In the genomic region with DNA sequence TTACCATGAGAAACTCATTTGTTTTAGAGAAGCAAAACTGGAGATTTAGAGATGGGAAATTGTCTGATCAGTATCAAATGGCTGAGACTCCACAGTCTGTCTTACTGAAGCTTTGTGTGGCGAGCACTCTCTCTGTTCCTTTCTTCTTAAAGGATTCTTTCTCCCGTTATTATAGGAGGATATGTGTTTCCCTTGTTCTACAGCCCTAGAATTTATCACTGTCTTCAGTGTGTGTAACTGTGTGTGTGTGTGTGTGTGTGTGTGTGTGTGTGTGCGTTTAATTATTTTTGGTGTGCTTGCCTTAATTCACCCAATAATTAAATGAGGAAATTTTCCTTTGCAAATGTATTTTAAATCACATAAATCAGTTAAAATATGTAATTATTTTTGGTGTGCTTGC, we compare ENCODE assay signal across 29 mouse cellular contexts. TPM values are rescaled to one million over a fixed set of nuclear protein-coding genes. Genes with fewer than 3 reads are reported as not detected.
A peak's percentile ranks its signal among the peaks of the same experiment; 100 is the strongest.
DNase-seq lines count a peak whose midpoint lies in the region; ATAC-seq and TF ChIP-seq lines count a peak whose summit lies in the region.
"Had no signal": no experiment of that assay in that cellular context is flagged by ENCODE, and none has a peak within 500 bp of the region (broad histone marks: within the 10 kb centered on the region; RNA-seq: fewer than 3 reads in every experiment).

No protein-coding gene starts in this region.

- H3K9me3 ChIP-seq in forebrain, embryonic 12.5 days, result no peaks in the 10 kb centered on the region
- no peaks in the 10 kb centered on the region for H3K9me3 ChIP-seq in forebrain, postnatal 0 days (ENCODE audit: low read length)
- H3K9me3 ChIP-seq in midbrain, embryonic 10.5 days (replicated peaks), result no peaks in the 10 kb centered on the region
- no peaks in the 10 kb centered on the region for H3K9me3 ChIP-seq in midbrain, postnatal 0 days (ENCODE audit: low read length)
- H3K9me3 ChIP-seq in midbrain, embryonic 12.5 days, result no peaks in the 10 kb centered on the region
- H3K9me3 ChIP-seq: embryonic facial prominence, embryonic 12.5 days; G1E; hindbrain, embryonic 15.5 days; neural tube, embryonic 15.5 days; stomach, embryonic 15.5 days had no signal

- WGBS in forebrain, embryonic 12.5 days, result 47% methylated on average over 3 of the region's 3 CpGs
- WGBS in forebrain, postnatal 0 days, result 39% methylated on average over 3 of the region's 3 CpGs
- WGBS in midbrain, embryonic 10.5 days, result 50% methylated on average over 3 of the region's 3 CpGs
- 44% methylated on average over 3 of the region's 3 CpGs for WGBS in midbrain, postnatal 0 days
- WGBS in midbrain, embryonic 12.5 days, result 56% methylated on average over 3 of the region's 3 CpGs
- WGBS in heart, adult 2 months, result 82% methylated on average over 3 of the region's 3 CpGs

- no peak overlapping the region for H3K27ac ChIP-seq in forebrain, embryonic 12.5 days
- no peak overlapping the region for H3K27ac ChIP-seq in forebrain, postnatal 0 days (ENCODE audit: low read depth, low read length)
- peak overlapping the region; percentile 46; the same call in 1 of the 2 replicates for H3K27ac ChIP-seq in midbrain, embryonic 10.5 days (replicated peaks)
- H3K27ac ChIP-seq in midbrain, postnatal 0 days (ENCODE audit: low read depth, low read length), result no peak overlapping the region
- H3K27ac ChIP-seq in midbrain, embryonic 12.5 days (replicated peaks), result no peak overlapping the region
- no peak overlapping the region for H3K27ac ChIP-seq in heart, adult 2 months
- H3K27ac ChIP-seq: embryonic facial prominence, embryonic 12.5 days; liver, embryonic 14.5 days; neural tube, embryonic 15.5 days; stomach, embryonic 15.5 days had no signal

- no peaks in the 10 kb centered on the region for H3K79me2 ChIP-seq in heart, adult 2 months (replicated peaks; ENCODE audit: control insufficient read depth, insufficient read depth, low read length)

- no peak overlapping the region for H3K4me3 ChIP-seq in forebrain, embryonic 12.5 days (replicated peaks)
- no peak overlapping the region for H3K4me3 ChIP-seq in forebrain, postnatal 0 days (ENCODE audit: low read depth, low read length)
- H3K4me3 ChIP-seq in midbrain, embryonic 10.5 days, result no peak overlapping the region
- H3K4me3 ChIP-seq in midbrain, postnatal 0 days (ENCODE audit: low read depth, low read length), result no peak overlapping the region
- H3K4me3 ChIP-seq in midbrain, embryonic 12.5 days, result no peak overlapping the region
- H3K4me3 ChIP-seq in heart, adult 2 months, result no peak overlapping the region
- H3K4me3 ChIP-seq: embryonic facial prominence, embryonic 12.5 days; hindbrain, embryonic 15.5 days; neural tube, embryonic 15.5 days; stomach, embryonic 15.5 days had no signal

- TF ChIP-seq POLR2A in heart, adult 2 months (IDR thresholded peaks at IDR 0.05; ENCODE audit: insufficient read depth, low read depth, low read length), result no peak

- H3K36me3 ChIP-seq in forebrain, embryonic 12.5 days (replicated peaks), result no peaks in the 10 kb centered on the region
- H3K36me3 ChIP-seq in forebrain, postnatal 0 days (ENCODE audit: insufficient read depth), result no peaks in the 10 kb centered on the region
- H3K36me3 ChIP-seq in midbrain, embryonic 10.5 days, result no peaks in the 10 kb centered on the region
- no peaks in the 10 kb centered on the region for H3K36me3 ChIP-seq in midbrain, postnatal 0 days (ENCODE audit: insufficient read depth, low read length)
- H3K36me3 ChIP-seq in midbrain, embryonic 12.5 days, result no peaks in the 10 kb centered on the region
- no peaks in the 10 kb centered on the region for H3K36me3 ChIP-seq in heart, adult 2 months (ENCODE audit: control insufficient read depth, insufficient read depth, low read length)
- H3K36me3 ChIP-seq: embryonic facial prominence, embryonic 12.5 days; G1E; hindbrain, embryonic 15.5 days; neural tube, embryonic 15.5 days; stomach, embryonic 15.5 days had no signal

- 0 out of 2 replicates have a peak, but pooled peaks have one; percentile 28 for ATAC-seq in forebrain, embryonic 12.5 days (ENCODE audit: low FRiP score)
- no peak for ATAC-seq in forebrain, postnatal 0 days
- ATAC-seq in midbrain, postnatal 0 days (ENCODE audit: low FRiP score), result no peak
- peak; percentile 38 for ATAC-seq in midbrain, embryonic 12.5 days (ENCODE audit: low FRiP score, low read depth)
- ATAC-seq: intestine, postnatal 0 days had no signal

- DNase-seq in forebrain, postnatal 0 days, result no peak
- DNase-seq in midbrain, embryonic 10.5 days (ENCODE audit: low spot score), result no peak
- DNase-seq in midbrain, postnatal 0 days (ENCODE audit: low spot score), result no peak
- no peak for DNase-seq in testis, postnatal 14 days (ENCODE audit: low spot score)
- DNase-seq in heart, adult 2 months, result no peak
- no peak for DNase-seq in lung, postnatal 25 days (ENCODE audit: low spot score)
- DNase-seq: adrenal gland, adult 8-10 months; cerebellum, adult 8-10 months; gastrocnemius, postnatal 10 days; heart, postnatal 14 days; kidney, adult 9 months; kidney, postnatal 10 days; liver; lung, embryonic 14.5 days; lung, postnatal 14 days; right cerebral cortex, postnatal 14 days; thymus, postnatal 14 days had no signal

- peaks cover 15% of the 10 kb centered on the region for H3K27me3 ChIP-seq in forebrain, embryonic 12.5 days
- H3K27me3 ChIP-seq in forebrain, postnatal 0 days (ENCODE audit: insufficient read depth, low read length), result no peaks in the 10 kb centered on the region
- H3K27me3 ChIP-seq in midbrain, embryonic 10.5 days (ENCODE audit: low read depth, poor library complexity, severe bottlenecking), result no peaks in the 10 kb centered on the region; the same call in 1 of the 2 replicates
- no peaks in the 10 kb centered on the region for H3K27me3 ChIP-seq in midbrain, postnatal 0 days (ENCODE audit: insufficient read depth, low read length)
- no peaks in the 10 kb centered on the region for H3K27me3 ChIP-seq in midbrain, embryonic 12.5 days
- H3K27me3 ChIP-seq in heart, adult 2 months (ENCODE audit: control insufficient read depth, insufficient read depth, low read length), result no peaks in the 10 kb centered on the region
- H3K27me3 ChIP-seq: embryonic facial prominence, embryonic 12.5 days; hindbrain, embryonic 15.5 days; neural tube, embryonic 15.5 days; stomach, embryonic 15.5 days had no signal

- no peak overlapping the region for H3K9ac ChIP-seq in forebrain, embryonic 12.5 days
- H3K9ac ChIP-seq in forebrain, postnatal 0 days, result no peak overlapping the region
- no peak overlapping the region for H3K9ac ChIP-seq in midbrain, postnatal 0 days (replicated peaks; ENCODE audit: low read length, poor library complexity, severe bottlenecking)
- H3K9ac ChIP-seq in midbrain, embryonic 12.5 days (replicated peaks), result no peak overlapping the region
- H3K9ac ChIP-seq in heart, adult 2 months (ENCODE audit: low read depth, low read length), result no peak overlapping the region
- H3K9ac ChIP-seq: embryonic facial prominence, embryonic 12.5 days; hindbrain, embryonic 15.5 days; liver, embryonic 14.5 days; lung, embryonic 14.5 days; neural tube, embryonic 15.5 days; stomach, embryonic 15.5 days had no signal

- no peak overlapping the region for H3K4me2 ChIP-seq in forebrain, embryonic 12.5 days
- no peak overlapping the region for H3K4me2 ChIP-seq in forebrain, postnatal 0 days (ENCODE audit: low read depth)
- no peak overlapping the region for H3K4me2 ChIP-seq in midbrain, postnatal 0 days (ENCODE audit: low read depth, low read length, poor library complexity, severe bottlenecking)
- no peak overlapping the region for H3K4me2 ChIP-seq in midbrain, embryonic 12.5 days (replicated peaks)
- H3K4me2 ChIP-seq: embryonic facial prominence, embryonic 12.5 days; hindbrain, embryonic 15.5 days; lung, embryonic 14.5 days; neural tube, embryonic 15.5 days; stomach, embryonic 15.5 days had no signal

- peaks cover 5% of the 10 kb centered on the region; the same call in 1 of the 2 replicates for H3K4me1 ChIP-seq in forebrain, embryonic 12.5 days
- H3K4me1 ChIP-seq in forebrain, postnatal 0 days (ENCODE audit: insufficient read depth), result no peaks in the 10 kb centered on the region
- H3K4me1 ChIP-seq in midbrain, embryonic 10.5 days, result peaks cover 15% of the 10 kb centered on the region
- H3K4me1 ChIP-seq in midbrain, postnatal 0 days (ENCODE audit: insufficient read depth, low read length), result no peaks in the 10 kb centered on the region
- H3K4me1 ChIP-seq in midbrain, embryonic 12.5 days, result peaks cover 7% of the 10 kb centered on the region; the same call in 1 of the 2 replicates
- H3K4me1 ChIP-seq in heart, adult 2 months (ENCODE audit: control insufficient read depth, insufficient read depth, low read length), result no peaks in the 10 kb centered on the region
- H3K4me1 ChIP-seq: embryonic facial prominence, embryonic 12.5 days; hindbrain, embryonic 15.5 days; neural tube, embryonic 15.5 days; stomach, embryonic 15.5 days had no signal

- no peak for TF ChIP-seq EP300 in heart, adult 2 months (IDR thresholded peaks at IDR 0.05; ENCODE audit: insufficient read depth, low read depth, low read length)

- TF ChIP-seq CTCF in forebrain, postnatal 0 days (IDR thresholded peaks at IDR 0.05; ENCODE audit: low read depth), result no peak
- no peak for TF ChIP-seq CTCF in midbrain, postnatal 0 days (IDR thresholded peaks at IDR 0.05)
- no peak for TF ChIP-seq CTCF in heart, adult 2 months (IDR thresholded peaks at IDR 0.05)

- intact Hi-C loops in heart, adult 2 months (cut with DNase I), result no loop called here

RNA-seq across cellular contexts. Expression of gene Luzp2, which starts 52.7 kb away (rescaled TPM):
- polyA plus RNA-seq in forebrain, embryonic 12.5 days (2016; fragmentation: Nextera tagmentation; extraction: Ambion mirVana), result 4.3 and 5.2 TPM in 2 replicates
- 69.2 and 70.3 TPM in 2 replicates for total RNA-seq in forebrain, postnatal 0 days (2014; rRNA removed)
- polyA plus RNA-seq in forebrain, postnatal 0 days (2015; fragmentation: Nextera tagmentation; extraction: Ambion mirVana), result 40.2 and 48.9 TPM in 2 replicates
- polyA plus RNA-seq in midbrain, embryonic 10.5 days (2016; fragmentation: Nextera tagmentation; extraction: Ambion mirVana), result 1.7 and 3.1 TPM in 2 replicates
- 150 and 151 TPM in 2 replicates for total RNA-seq in midbrain, postnatal 0 days (2014; rRNA removed)
- 95.3 and 106 TPM in 2 replicates for polyA plus RNA-seq in midbrain, postnatal 0 days (2015; fragmentation: Nextera tagmentation; extraction: Ambion mirVana)
- polyA plus RNA-seq in midbrain, embryonic 12.5 days (2016; fragmentation: Nextera tagmentation; extraction: Ambion mirVana), result 8.9 and 10.1 TPM in 2 replicates
- total RNA-seq in heart, adult 2 months (2021), result under 1 TPM; 0.09 to 0.13 TPM
- 0.04 TPM in 1 of 2 replicates, not detected in the other for polyA plus RNA-seq in heart, adult 2 months (2012; rRNA removed)
- total RNA-seq: megakaryocyte progenitor cell, adult 5-6 weeks; monocyte, adult 5-6 weeks had no signal
- polyA plus RNA-seq: G1E; large intestine, adult 2 months had no signal

Comparison
In these comparisons a context has a peak if more than half of its experiments do, and no peak if none do; other contexts are left out.
1. ATAC-seq: peak in forebrain, embryonic 12.5 days (single experiment) and midbrain, embryonic 12.5 days (single experiment); none in forebrain, postnatal 0 days (single experiment) and midbrain, postnatal 0 days (single experiment).